Mouse (Mus musculus): ENCODE measurements around the gene Plcb3.

Gene Plcb3

GRCm38 (mm10) chr19:6939106-6940002 is 36.9 kb downstream of the Plcb3 start:
- no peak for DNase-seq

DNA sequence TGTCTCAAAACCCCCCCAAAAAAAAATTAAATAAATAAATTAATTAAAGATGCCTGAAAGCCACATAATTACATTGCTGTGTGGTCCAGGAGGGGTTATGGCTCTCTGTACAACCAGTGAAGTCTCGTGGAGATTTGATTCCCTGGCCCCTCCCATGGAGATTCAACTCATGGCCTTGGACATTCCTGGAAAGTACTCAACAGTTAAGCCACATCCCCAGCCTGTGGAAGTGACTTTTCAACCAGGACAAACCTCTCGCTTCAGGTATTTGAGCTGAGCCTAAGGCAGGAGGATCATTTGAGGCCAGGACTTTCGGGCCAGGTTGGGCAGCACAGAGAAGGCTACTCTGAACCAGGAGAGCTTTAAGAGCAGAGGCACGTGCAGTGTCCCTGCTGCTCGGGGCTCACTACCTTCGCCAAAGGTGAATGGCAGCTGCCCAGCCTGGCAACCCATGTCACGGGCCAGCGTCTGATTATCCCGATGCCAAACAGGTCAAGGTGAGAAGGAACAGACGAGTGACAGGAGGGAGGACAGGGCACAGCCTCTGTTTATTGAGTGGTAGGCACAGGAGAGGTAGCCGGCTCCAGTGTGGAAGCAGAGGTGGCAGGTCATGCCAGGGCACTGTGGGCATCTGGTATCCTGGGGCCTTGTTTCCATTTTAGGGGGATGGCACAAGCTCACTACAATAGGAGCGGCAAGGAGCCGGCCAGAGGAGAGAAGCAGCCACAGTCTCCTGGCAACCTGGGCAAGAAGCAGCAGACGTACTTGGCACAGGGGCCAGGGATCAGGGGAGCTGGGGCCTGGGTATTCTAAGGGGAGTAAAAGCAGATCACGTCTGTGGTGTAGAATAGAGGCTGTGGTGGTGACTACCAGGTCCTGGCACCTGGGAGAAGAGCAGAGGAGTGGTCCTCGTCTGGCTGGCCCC is 38.5 kb downstream of the Plcb3 start:
- DNase-seq = no peak

GRCm38 (mm10) chr19:6936299-6936698 is 40.0 kb downstream of the Plcb3 start:
- no peak for DNase-seq

- no peak for DNase-seq
Measured at GRCm38 (mm10) chr19:6934195-6934977, 41.9 kb downstream of the Plcb3 start, which contains the start of gene Kcnk4. TSS of gene Kcnk4 (minus strand) at chr19:6934515.

- DNase-seq = peak; percentile 56
Measured at GRCm38 (mm10) chr19:6933436-6934194, 42.7 kb downstream of the Plcb3 start.

- no peak for DNase-seq
Measured at GRCm38 (mm10) chr19:6933102-6933435, 43.2 kb downstream of the Plcb3 start.

GRCm38 (mm10) chr19:6932018-6932417 is 44.3 kb downstream of the Plcb3 start:
- DNase-seq = no peak

DNA sequence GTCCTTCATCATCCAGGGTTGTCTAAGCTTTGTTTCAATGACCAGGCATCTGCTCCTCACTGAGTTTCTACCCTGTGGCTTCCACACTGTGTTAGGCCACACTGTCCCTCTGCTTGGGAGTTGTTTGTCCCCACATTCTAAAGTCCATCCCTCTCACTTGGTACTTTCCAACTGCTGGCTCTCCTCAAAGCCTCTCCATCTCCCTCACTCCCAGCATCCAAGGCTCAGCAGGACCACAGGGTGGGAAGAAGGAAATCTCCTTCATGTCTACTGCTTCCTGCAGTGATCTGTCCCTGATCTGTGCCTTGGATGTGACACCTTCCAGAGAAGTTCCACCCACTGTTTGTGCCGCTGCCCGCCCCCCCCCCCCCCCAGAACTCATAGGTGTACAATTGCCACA is 45.3 kb downstream of the Plcb3 start:
- no peak for DNase-seq

GRCm38 (mm10) chr19:6928080-6928479 is 48.2 kb downstream of the Plcb3 start:
- DNase-seq = no peak

GRCm38 (mm10) chr19:6926559-6927255 is 49.6 kb downstream of the Plcb3 start:
- DNase-seq = peak; percentile 74

- no peak for DNase-seq
Measured at GRCm38 (mm10) chr19:6925611-6926329, 50.5 kb downstream of the Plcb3 start.

DNA sequence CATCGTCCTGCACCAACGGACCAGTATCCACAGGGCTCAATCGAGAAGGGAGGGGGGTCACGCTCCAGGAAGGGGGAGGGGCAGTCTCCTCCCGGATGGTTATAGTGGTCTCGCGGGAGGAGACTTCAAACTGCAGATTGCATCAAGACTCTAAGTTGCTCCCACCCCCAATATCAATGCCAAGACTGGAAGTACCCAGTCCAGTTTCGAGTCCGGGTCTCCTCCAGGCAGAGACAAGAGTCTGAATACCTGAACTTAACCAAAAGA is 51.0 kb downstream of the Plcb3 start, which contains the start of gene Catsperz:
Gene Catsperz, minus strand, starts transcription at position 74 of the 267 bp plus-strand sequence.
- no peak for DNase-seq

- DNase-seq = peak; percentile 91
Measured at GRCm38 (mm10) chr19:6924461-6925306, 51.6 kb downstream of the Plcb3 start.

DNA sequence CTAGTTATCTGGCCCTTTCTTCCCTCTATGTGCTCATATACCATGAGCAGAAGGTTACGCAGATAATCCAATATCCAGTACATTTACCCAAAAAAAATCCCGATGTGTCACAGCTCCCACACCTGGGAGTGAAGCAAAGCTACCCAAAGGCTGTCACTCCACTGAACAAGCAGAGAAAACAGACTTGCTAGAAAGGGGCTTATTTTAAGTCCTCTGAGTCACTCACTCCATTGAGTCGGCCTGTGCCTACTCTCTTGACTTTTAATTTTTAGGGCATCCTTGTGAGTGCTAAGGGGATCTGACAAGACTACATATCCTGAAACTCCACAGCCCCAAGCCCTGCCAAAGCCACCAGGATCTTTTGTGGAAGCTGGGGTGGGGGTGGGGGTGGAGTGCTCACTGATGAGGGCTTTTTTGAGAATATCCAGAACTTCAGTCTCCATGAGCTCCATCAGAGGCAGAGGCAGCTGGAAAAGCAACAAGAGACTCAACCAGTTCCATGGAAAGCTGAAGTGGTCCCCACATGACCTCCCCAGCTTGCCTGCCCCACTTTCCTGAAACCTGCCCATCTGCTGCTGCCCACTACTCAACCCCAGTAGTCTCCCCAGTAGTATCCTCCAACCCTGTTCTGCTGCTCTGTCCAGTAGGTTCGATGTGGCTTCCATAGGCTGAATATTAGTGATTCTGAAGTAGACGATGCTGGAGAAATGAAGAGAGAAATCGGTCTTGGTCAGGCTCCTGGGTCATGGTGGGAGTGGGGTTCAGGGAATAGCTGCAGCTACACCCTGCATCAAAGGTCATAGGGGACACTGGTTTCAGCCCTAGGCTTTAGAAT is 53.2 kb downstream of the Plcb3 start:
- no peak for DNase-seq

GRCm38 (mm10) chr19:6921647-6922567 is 54.4 kb downstream of the Plcb3 start, which contains the start of gene Esrra:
TSS of gene Esrra (minus strand) at chr19:6921813.
- DNase-seq = peak; percentile 100

GRCm38 (mm10) chr19:6920741-6921636 is 55.3 kb downstream of the Plcb3 start:
- DNase-seq = no peak
